Mouse (Mus musculus): Measurements from ENCODE around the gene Cfap43.

- no peak for TF ChIP-seq POLR2A (IDR thresholded peaks at IDR 0.05; ENCODE audit: extremely low read depth, insufficient read depth, low read length)
- TF ChIP-seq CTCF (IDR thresholded peaks at IDR 0.05; ENCODE audit: low read depth, low read length): no peak
Observed at GRCm38 (mm10) chr19:47905603-47906002, 13.5 kb downstream of the Cfap43 start.

Measured in liver, adult 2 months (tissue).